Mouse (Mus musculus) regulatory T cell (primary cell): ENCODE data around the gene St7.

Experiments
- in situ Hi-C: fragments of 300-600 bp; cut with MboI, MseI; formaldehyde crosslinking; loops from one replicate; pipeline ENCODE4 v1.15.1; 2025; ENCODE audit warnings: high pct_unique_total_duplicates

Gene St7

DNA sequence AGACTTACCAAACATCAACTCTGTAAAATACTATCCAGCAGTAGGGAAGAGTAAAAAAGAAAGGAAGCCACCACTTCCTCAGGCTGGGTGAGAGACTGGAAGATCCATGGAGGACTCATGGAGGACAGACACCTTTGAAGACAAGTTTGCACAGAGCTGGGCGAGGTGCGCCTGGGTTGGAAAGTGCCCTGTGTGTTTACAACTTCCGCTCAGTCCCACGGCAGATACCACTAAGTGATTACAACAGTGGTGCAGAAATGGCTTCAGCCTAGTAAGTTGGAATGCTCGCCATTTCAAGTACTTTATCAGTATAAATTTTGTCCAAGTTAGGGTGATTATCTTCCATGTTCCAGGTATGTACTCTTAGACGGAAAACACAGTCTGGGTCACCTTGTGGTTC lies 63.2 kb downstream of the St7 start:
- in situ Hi-C loops: loop anchor here (25.0 kb wide), 1 partner anchor 694 kb away; the partner anchor contains the start of gene Tes

DNA sequence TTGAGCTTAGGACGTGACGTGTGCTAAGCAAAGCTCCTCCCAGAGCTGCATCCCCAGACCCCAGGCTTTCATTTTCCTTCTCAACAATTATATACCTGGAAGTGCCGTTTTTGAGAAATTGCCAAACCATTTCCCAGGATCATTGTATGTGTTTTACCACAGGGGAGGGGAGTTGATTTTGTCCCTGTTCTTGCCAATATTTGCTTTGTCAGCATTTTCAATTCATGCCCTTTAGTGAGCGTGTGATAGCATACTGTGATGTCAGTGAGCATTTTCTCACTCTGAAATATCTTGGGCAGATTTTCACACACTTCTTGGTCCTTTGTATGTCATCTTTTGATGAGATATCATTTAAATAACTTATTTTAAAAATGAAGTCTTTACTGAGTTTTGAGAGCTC lies 65.8 kb downstream of the St7 start:
- in situ Hi-C loops: loop anchor here (25.0 kb wide), 1 partner anchor 696 kb away; the partner anchor contains the start of gene Tes

DNA sequence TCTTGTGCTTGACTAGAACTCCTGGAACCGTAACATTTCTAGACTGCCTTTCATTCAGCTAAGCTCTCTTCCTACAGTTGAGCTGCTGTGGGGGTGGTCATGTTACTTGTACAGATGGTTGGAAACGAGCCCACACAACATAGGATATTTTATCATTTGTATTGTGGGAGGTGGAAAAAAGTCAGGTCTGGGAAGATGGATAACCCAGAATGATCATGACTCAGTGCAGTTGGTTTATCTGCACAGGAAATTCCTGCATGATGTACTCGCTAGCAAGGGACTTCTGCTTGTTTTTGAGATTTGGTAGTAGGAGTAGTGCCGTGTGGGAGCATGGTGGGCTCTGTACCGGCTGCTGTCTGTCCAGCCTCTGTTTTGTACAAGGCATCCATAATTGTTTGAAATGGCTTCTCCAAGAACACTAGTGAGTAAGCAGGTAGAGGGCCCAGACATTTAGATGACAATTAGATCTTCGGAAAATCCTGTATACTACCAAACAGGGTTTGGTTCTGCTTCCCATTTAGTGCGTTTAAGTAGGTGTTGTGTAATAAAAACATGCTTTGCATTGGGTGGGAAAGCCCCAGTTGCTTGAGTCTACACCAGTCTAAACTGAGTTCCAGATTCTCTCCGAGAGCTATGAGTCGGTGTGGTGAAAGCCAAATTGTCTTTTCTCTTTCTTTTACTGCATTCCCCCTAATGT lies 71.4 kb downstream of the St7 start:
- in situ Hi-C loops: loop anchor here (25.0 kb wide), 1 partner anchor 702 kb away; the partner anchor contains the start of gene Tes

DNA sequence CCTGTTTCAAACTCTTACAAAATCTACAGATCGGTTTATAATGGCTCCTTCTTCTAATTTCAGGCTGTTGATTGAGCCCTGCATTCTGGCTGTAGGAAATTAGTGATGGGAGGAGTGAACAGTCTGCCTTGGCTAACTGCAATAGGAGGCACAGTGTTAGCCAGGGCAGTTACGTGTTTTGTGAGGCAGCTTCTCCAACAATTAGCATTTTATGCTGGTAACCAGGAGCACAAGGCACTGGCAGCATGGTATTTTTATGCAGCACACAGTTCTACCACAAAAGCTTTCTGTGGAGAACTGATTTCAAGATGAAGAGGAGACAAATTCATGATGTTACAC lies 71.9 kb downstream of the St7 start:
- in situ Hi-C loops: loop anchor here (25.0 kb wide), 1 partner anchor 702 kb away; the partner anchor contains the start of gene Tes

DNA sequence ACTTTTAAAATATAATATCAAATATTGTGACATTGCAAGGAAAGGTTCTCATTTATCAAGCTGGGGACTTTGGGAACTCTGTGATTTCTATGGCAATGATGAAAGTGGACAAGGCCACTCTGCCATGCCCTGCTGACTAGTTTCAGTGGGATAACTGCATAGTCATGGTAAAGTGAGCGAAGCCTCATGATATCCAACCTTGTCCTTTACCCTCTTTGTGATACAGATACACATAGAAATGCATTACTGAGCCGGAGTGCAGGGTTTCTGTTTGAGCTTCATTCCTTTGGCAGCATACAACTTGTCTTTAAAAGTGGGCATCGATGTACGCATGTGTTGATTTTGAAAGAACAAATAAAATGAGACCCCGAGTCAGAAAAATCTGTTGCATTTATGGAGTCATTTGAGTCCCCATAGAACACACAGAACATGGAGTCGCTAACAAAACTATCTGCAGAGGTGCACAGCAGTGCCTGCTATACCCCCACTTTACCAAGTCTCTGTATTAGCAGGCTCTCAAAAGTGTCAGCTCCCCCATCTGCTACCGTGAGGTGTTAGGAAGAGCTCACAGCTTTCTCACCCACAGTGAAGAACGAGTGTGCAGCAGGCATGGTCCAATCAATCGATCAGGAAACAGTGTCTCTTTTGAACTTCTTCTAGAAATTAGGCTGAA lies 77.4 kb downstream of the St7 start:
- in situ Hi-C loops: loop anchor here (25.0 kb wide), 1 partner anchor 708 kb away; the partner anchor contains the start of gene Tes

DNA sequence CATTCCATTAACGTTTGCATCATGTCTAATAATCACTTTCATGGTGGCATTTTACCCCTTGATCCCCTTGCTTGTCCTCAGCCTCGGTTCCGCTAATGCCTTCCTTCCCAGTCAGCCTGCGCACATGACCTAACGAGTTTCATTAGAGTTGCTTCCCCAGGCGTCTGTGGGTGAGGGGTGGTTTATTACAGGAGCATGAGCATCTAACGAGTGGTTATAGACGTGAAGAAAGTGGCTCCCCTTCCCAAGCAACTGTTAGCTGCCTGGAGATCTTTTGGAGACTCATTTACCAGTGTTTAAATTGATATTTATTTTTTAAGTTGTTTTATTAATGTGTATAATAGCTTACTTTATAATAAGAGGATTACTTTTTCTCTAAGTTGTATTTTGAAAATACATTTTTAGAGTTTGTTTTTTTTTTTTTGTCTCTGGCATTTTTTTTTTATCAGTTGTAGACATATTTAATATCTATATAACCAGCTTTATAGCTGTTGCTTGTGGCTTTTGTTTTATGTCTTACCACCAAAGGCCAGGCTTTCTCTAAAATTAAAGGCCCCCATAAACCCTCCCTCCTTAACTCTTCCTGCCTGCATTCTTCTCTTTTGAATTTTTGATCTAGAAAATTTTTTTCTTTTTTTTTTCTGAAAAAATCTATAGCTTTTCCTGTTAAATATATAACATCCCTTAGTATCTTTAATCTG lies 78.1 kb downstream of the St7 start:
- in situ Hi-C loops: loop anchor here (25.0 kb wide), 1 partner anchor 708 kb away; the partner anchor contains the start of gene Tes

DNA sequence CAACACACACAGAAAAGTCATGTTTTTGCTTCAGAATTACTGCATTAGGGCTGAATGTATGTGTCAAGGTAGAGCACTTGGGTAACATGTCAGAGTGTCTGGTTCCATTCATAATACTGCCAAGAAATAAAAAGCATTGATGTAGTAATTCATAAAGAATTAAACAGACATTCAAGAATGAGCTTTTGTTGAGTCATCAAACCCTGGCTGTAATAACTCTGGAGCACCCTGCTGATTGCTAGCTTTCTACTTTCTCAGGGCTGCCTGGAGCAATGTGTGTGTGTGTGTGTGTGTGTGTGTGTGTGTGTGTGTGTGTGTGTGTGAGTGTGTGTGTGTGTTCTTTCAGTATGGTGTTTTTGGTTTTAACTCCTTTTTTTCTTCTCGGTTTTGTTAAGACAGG lies 78.7 kb downstream of the St7 start:
- in situ Hi-C loops: loop anchor here (25.0 kb wide), 1 partner anchor 709 kb away; the partner anchor contains the start of gene Tes

DNA sequence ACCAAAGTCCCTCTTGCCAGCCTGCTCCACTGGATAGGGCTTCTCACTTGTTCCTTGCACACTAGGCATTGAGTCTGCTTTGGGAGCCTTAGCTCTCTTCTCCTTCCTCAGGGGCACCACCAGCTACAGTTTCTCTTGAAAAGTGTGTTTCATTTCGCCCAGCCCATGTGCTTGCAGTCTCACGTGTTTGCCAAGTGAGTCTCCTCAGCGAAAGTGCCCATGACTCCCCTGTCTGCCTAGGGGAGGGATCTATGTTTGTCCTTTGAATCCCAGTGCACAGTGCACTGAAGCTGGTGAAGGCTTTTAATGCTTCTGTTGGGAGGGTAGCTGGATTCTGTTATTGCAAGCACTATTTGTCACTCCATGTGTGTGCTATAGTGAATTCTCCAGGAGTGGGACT lies 79.8 kb downstream of the St7 start:
- in situ Hi-C loops: loop anchor here (25.0 kb wide), 1 partner anchor 710 kb away; the partner anchor contains the start of gene Tes

DNA sequence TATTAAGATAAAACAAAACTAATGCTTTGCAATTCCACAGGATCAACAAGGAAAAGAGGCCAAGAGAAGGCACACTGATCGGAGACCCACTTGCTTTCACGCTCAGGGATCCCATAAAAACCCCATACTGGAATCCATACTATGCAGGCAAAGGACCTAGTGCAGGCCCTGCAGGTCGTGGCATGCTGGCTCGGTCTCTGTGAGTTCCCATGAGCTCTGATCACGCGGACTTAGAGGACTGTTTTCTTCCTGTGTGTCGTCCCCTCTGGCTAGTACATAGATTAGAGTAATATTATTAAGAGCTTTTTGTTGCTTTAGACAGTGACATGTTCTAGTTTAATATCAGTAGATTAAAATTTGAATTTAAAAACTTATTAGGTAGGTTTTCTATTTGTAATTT lies 83.3 kb downstream of the St7 start:
- in situ Hi-C loops: no loop called here

DNA sequence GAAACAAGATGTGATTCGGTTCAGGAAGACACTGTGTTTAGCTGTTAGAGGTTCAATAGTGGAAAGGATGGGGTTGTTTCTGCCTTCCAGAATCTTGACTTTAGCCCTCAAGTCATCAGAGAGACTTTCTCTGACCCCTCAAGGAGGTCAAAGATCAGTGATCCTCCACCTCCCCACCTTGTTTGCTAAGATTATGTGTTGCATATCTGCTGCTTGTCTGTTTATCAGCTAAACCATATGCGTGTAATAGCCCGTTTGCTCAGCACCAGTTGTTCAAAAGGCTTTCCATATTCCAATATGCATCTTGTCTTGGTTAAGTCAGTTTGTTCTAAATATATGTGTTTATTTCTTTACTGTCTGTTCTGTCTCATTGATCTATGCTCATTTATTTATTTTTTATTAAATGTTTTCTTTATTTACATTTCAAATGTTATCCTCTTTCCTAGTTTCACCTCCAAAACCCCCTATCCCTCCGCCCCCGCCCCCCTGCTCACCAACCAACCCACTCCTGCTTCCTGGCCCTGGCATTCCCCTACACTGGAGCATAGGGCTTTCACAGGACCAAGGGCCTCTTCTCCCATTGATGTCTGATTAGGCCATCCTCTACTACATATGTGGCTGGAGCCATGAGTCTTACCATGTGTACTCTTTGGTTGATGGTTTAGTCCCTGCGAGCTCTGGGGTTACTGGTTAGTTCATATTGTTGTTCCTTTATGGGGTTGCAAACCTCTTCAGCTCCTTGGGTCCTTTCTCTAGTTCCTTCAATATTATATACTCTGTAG lies 84.5 kb downstream of the St7 start:
- in situ Hi-C loops: no loop called here

DNA sequence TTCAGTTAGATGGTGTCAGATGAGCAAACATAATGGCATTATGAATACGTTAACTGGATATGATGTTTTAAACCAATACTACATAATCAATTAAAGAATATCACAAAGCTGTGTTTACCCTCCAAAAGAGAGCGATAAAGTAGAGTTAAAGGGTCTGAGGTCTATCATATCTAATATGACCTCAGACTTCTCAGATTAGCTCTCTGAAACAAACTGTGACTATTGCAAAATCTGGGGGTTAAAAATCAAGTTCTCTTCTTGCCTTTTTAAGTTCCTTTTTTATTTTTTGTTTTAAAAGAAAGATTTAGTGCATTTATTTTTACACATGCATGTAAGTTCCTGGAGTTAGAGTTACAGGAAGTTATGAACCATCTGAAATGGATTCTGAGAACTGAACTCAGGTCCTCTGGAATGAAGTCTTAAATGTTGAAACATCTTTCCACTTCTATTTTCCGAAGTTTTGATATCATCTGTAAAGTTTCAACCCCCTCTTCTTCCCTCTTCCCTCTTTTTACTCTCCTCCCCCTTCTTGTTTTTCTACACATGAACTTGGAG lies 86.0 kb downstream of the St7 start:
- in situ Hi-C loops: no loop called here

DNA sequence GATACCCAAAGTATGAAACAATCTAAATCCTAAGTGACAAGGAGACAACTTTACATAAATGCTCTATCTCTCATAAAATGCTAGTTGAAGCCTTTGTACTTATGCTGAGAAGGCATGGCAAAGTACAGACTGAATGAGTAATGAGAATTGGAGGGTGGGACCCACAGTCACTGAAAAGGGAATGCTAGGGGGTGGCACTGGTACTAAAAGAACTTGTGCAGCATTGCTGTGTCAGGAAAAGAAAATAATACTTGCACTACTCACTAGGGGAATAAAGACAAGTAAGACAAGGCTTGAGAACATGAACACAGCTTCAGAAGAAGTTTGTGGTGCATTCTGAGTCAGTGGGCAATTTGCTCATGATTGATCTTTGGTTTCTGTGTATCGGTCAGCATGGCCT lies 90.8 kb downstream of the St7 start:
- in situ Hi-C loops: no loop called here

DNA sequence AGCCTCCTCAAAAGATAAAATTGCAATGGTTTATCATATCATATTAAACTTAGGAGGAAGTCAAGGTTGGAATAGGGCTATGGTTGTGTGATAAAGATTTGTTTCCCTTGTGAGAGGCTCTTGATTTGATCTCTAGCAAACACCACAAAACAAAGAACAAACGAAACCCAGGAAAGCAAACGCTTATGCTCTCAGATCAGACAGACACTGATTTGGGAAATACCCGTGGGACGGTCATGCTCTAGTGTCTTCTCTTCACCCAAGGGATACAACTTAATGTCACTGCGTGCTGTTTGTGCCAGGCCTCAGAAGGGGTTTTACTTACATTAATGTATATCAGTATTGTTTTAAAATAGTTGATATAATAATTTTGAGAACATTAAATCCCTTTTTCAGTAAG lies 91.8 kb downstream of the St7 start:
- in situ Hi-C loops: no loop called here

DNA sequence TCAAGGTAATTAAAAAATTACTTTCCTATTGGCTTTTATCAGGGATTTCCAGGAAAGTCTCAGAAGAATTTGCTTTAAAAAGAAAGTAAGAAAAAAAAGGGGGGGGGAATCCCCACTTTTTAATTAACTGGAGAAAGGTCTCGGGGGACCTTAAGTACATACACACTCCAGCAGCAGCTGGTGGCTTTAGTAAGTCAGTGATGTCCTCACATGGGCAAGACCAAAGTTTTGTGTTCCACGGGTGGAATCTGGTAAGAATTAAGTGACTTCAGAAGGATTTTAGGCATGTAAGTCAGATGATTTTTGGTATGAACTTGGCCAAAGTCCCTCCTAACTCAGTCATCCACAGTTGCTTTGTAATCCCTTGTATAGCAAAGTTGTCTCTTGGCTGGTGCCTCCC lies 92.5 kb downstream of the St7 start:
- in situ Hi-C loops: no loop called here

DNA sequence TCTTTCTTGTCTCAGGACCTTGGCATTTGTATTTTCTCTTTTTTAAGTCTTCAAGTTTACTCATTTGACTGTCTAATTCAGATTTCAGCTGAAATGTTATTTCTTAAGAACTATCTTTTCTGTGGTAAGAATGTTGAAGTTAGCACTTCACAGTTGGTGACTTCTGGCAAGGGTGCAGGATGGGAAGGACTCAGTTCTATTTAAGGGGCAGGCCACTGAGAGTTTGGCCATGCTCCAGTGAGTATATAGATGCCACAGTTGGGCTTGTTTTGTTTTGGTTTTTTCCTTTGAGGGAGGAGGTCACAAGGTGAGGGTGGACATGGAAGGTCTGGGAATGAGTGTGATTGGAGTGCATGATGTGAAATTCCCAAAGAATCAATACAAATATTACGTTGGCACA lies 95.1 kb downstream of the St7 start:
- in situ Hi-C loops: no loop called here

DNA sequence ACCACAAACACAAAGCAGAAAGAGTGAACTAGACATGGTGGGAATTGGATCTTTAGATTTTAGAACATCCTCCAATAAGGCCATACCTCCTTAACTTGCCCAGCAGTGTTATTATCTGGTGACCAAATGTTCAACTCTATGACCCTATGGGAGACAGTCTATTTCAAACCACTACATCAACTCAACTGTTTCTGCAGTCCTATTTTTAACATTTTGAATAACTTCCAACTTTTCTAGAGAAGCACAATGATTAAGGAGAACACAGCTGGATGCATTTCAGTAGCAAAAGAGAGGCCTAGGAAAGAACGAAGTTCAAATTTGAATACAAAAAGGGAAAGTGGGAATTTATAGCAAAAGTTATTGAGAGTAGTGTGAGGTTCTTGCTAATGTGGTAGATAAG lies 97.5 kb downstream of the St7 start:
- in situ Hi-C loops: no loop called here

DNA sequence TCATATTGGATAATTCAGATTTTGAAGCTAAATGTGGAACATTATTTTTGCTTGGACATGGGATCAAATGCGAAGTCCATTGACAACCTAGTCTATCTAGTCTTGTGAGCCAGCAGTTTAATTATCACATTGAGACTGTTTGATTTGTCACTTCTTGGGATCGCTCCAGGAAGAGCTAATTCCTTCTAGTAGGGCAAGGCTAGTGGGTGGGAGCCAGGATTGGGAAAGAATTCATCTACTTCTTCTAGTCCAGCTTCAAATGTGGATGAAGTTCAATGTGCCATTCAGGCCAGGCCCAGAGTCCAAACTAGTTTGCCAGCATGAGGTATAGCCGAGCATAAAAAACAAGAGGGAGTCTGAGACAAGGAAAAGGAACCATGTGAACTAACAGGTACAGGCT lies 100.7 kb downstream of the St7 start:
- in situ Hi-C loops: no loop called here

DNA sequence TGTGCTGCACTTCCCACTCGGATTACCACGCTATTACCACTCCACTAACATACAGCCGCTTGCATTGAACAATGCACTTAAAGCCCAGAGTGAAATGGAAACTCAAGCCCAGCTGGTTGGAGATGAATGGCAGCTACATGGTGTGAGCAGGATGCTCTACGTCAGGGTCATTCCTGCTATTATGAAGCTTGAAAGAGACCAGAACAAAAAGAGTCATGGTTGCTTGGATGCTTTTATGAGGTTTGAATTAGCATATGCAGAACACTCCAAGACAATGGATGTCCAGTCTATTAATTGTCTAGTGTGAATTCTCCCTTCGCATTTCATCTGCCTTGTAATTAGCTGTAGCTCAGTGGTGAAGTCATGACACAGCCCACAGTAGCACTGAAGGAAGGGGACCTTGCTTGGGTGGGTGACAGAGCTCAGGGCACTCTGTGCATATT lies 104.6 kb downstream of the St7 start:
- in situ Hi-C loops: no loop called here

DNA sequence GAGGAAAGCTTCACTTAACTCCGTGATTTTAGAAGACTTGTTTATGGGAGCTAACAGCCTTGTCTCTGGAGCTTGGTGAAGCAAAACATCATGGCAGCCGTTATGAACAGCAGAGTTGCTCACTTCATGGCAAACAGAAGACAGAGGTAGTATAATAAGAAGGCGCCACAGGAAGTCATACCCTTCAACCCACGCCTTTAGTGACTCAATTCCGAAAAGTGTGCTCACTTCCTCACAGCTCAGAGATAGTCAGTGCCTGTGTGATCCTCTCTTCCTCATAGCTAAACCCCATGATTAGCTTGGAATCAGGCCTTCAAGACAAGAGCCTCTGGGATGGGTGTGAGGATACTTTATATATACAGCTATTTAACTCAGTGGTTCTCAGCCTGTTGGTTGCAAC lies 108.0 kb downstream of the St7 start:
- in situ Hi-C loops: no loop called here

DNA sequence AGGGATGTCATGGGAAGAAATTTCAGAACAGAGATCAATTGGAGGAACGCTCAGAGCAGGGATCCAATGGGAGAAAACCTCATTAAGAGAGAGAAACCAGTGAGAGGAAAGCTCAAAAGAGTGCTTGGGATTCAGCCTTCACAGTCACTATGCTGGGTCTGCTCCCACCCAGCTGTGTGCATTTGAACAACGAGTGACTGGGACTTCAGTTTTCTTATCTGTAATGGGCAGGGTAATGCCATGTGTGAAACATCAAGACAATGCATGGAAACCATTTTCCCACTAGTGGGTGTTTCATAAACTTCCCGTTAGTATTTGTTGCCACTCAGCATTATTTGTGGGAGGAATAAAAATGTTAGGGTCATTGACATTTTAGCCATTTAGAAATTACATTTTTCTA lies 111.7 kb downstream of the St7 start:
- in situ Hi-C loops: no loop called here

DNA sequence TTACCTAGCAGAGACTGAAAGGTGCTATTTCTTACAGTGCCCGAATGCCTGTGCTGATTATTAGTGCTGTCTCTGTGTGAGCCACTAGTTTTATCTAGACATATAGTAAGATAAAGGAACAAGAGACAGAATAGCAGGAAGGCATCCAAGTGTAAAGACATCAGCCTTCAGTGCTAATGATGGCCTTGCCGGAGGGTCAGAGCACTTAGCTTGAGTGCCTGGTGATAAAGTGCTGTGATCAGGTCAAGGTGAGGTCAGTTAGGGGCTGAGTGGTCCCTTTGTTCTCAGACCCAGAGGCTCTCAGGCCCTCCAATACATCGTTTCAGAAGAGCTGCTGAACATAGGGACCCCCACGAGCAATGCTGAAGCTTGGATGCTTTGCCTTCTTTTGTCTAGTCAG lies 113.8 kb downstream of the St7 start:
- in situ Hi-C loops: no loop called here
